Mouse (Mus musculus) lung, postnatal 0 days (tissue): ENCODE data around the gene Rab5if. TPM values are rescaled to one million over a fixed set of nuclear protein-coding genes. Genes with fewer than 3 reads are reported as not detected.

Source experiments
- ATAC-seq: fragments of 200-750 bp; cut with Nextera tagmentation; 2 replicates; pipeline ENCODE4 v1.8.0; 2017; ENCODE audit warnings: moderate library complexity
- DNase-seq: peaks from one replicate; pipeline ENCODE4 v3.0.0-alpha.2; 2016; ENCODE audit warnings: low spot score
- H3K27ac ChIP-seq: fragments of 300-500 bp; sonication (generic); 2 replicates; pipeline ENCODE4 v1.5.1; 2014; ENCODE audit warnings: antibody characterized with exemption, mild to moderate bottlenecking, low read length, mixed read lengths
- H3K27me3 ChIP-seq: fragments of 300-500 bp; sonication (generic); replicated peaks from 2 replicates; pipeline ENCODE4 v1.6.1; 2014; ENCODE audit warnings: low read length, mixed read lengths; ENCODE audit not compliant: insufficient read depth
- H3K36me3 ChIP-seq: fragments of 300-500 bp; sonication (generic); 2 replicates; pipeline ENCODE4 v1.6.1; 2014; ENCODE audit warnings: low read length, mixed read lengths; ENCODE audit not compliant: insufficient read depth
- H3K4me1 ChIP-seq: fragments of 300-500 bp; sonication (generic); 2 replicates; pipeline ENCODE4 v1.6.1; 2014; ENCODE audit warnings: antibody characterized with exemption, low read depth, low read length, mixed read lengths; ENCODE audit not compliant: insufficient read depth
- H3K4me2 ChIP-seq: fragments of 300-500 bp; sonication (generic); replicated peaks from 2 replicates; pipeline ENCODE4 v1.6.1; 2014; ENCODE audit warnings: low read depth, mild to moderate bottlenecking, low read length, moderate library complexity, mixed read lengths
- H3K4me3 ChIP-seq: fragments of 300-500 bp; sonication (generic); 2 replicates; pipeline ENCODE4 v1.5.1; 2014; ENCODE audit warnings: low read depth, low read length
- H3K9ac ChIP-seq: fragments of 300-500 bp; sonication (generic); replicated peaks from 2 replicates; pipeline ENCODE4 v1.6.1; 2014; ENCODE audit warnings: low read depth, mild to moderate bottlenecking
- H3K9me3 ChIP-seq: fragments of 300-500 bp; sonication (generic); 2 replicates; pipeline ENCODE4 v1.6.1; 2016; ENCODE audit warnings: low read length, mixed read lengths
- CTCF ChIP-seq: IDR thresholded peaks from 2 replicates; pipeline ENCODE4 v1.5.1; 2016; ENCODE audit warnings: antibody characterized with exemption, mild to moderate bottlenecking
- EP300 ChIP-seq: IDR thresholded peaks from 2 replicates; pipeline ENCODE4 v1.6.1; 2016; ENCODE audit warnings: antibody characterized with exemption, mild to moderate bottlenecking, control low read depth
- WGBS: fragments of 180-500 bp; shearing (Covaris S2); extraction: QIAGEN DNeasy Blood & Tissue Kit; methylation state at CpG from one replicate; pipeline ENCODE4 v1.1.7; 2014; 5-methylcytosine and 5-hydroxymethylcytosine counted together
- polyA plus RNA-seq: library from polyadenylated mRNA; unstranded; fragments of >200 nt; fragmentation: Nextera tagmentation; extraction: Ambion mirVana; gene quantifications from 2 replicates; pipeline ENCODE4 v1.2.1, GENCODE M21; 2015

The Rab5if gene
- polyA plus RNA-seq, 1 experiment from 2014 or later, result 271 TPM

DNA sequence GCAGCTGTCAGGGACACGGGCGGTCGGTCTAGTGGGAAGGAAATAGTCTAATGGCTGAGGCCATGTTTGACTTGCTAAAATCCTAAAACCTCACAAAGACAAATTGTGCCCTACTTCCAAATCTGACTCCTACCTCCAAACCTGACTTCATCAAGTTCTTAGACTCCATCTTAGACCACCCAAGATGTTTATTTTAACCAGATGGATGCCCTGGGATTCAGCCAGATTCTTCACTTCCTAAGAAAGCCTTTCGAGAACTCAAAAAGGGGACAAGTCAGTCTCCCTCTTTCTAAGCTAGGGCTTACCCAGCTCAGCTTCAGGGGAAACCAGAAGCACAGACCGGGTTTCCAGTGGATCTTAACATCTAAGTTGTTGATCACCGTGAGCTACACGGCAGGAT, 4.3 kb upstream of the Rab5if start:
- DNase-seq (no peak), ATAC-seq (no peak)
- Histone ChIP-seq H3K27ac (no peak overlapping the region), H3K9ac (no peak overlapping the region), H3K9me3 (no peaks in the 10 kb centered on the region), H3K4me2 (no peak overlapping the region), H3K4me3 (no peak overlapping the region), H3K36me3 (peaks cover 7% of the 10 kb centered on the region; the same call in 1 of the 2 replicates), H3K4me1 (peaks cover 6% of the 10 kb centered on the region; the same call in 1 of the 2 replicates), H3K27me3 (no peaks in the 10 kb centered on the region)
- no peak for TF ChIP-seq CTCF
- TF ChIP-seq EP300, result no peak
- WGBS, result 62% methylated on average over 7 of the region's 7 CpGs

DNA sequence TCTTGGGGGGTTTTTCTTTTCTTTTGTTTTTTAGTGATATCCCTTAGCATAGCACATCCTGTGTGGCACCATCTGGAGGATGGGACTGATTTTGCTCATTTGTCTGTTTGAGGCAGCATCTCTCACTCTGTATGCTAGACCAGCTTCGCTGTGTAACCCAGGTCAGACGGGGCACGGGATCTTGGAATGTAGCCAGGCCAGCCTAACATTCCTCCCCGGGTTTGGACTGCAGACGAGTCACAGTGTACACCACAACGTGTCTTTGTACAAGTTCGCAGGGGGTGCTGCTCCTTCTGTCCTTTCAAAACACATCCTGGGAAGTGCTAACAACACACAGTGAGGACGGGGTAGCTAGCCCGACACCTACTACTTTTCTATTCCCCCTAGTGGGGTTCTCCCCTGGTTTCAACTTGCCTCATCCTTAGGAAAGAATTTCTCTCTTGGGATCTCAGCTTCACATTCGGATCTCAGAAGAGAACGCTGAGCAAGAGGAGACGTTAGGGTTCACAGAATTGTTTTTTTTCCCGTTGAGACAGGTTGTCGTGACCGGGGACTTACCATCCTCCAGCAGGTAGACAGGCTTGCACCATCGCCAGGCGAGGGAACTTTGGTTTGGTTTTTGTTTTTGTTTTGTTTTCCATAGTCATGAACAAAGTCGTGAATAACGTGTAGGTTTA, 749 bp upstream of the Rab5if start:
- WGBS, result under 1% methylated on average over 19 of the region's 19 CpGs
- Histone ChIP-seq H3K27me3 (no peaks in the 10 kb centered on the region), H3K4me2 (peak overlapping the region; percentile 54), H3K9me3 (no peaks in the 10 kb centered on the region), H3K4me1 (peaks cover 11% of the 10 kb centered on the region; the same call in 1 of the 2 replicates), H3K9ac (peak overlapping the region; percentile 61), H3K27ac (peak overlapping the region; percentile 94), H3K36me3 (0 out of 2 replicates have a peak, but pooled peaks cover 5% of the 10 kb centered on the region), H3K4me3 (peak overlapping the region; percentile 87)
- ATAC-seq (0 out of 2 replicates have a peak, but pooled peaks have one; percentile 0), DNase-seq (peak; percentile 67)
- TF ChIP-seq CTCF, result no peak; the same call in 1 of the 2 replicates
- TF ChIP-seq EP300, result no peak

DNA sequence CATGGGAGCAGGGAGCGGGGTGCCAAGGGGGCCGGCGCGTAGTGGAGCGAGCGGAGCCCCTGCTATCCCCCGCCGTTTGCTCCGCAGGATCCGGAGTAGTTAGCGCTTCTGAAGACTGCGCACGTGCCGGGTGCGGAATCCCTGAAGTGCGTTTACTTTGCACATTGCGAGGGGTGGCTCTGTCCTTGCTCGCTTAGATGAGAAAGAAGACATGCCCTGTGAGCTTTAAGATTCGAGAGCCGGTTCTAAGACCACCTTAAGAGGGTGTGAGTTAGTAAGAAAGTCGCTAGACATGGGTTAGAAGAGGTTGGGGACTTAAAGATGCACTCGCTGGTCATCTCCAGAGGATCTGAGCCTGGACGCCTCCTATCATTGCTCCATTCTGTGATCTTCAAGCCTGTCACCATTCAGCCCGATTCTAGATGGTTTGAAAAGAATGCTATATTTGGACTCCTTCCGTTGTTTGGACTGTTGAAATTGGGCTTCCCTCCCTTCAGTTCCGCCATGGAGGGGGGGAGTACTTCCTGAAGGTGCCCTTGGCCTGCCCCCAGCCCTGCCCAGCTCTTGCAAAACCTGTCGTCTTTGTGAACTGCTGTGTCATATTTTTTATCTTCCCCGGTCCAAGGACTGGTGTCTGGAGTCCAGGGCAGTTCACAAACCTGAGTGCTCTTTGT, 696 bp downstream of the Rab5if start:
- no peaks in the 10 kb centered on the region for H3K9me3 ChIP-seq
- peak; percentile 72 for TF ChIP-seq EP300
- no peak for TF ChIP-seq CTCF
- H3K4me2 ChIP-seq, result peak overlapping the region; percentile 69
- H3K4me1 ChIP-seq, result peaks cover 11% of the 10 kb centered on the region; the same call in 1 of the 2 replicates
- WGBS, result 4% methylated on average over 28 of the region's 28 CpGs
- H3K9ac ChIP-seq, result peak overlapping the region; percentile 90
- H3K36me3 ChIP-seq, result peaks cover 5% of the 10 kb centered on the region; the same call in 1 of the 2 replicates
- no peaks in the 10 kb centered on the region for H3K27me3 ChIP-seq
- peak; percentile 49 for ATAC-seq
- H3K27ac ChIP-seq, result peak overlapping the region; percentile 97
- peak overlapping the region; percentile 87 for H3K4me3 ChIP-seq
- DNase-seq, result peak; percentile 95

GRCm38 (mm10) chr2:156864481-156864880, 1.6 kb downstream of the Rab5if start:
- H3K36me3 ChIP-seq, result peaks cover 5% of the 10 kb centered on the region; the same call in 1 of the 2 replicates
- H3K9ac ChIP-seq, result 0 out of 2 replicates have a peak overlapping the region, but pooled peaks have one; percentile 90
- WGBS, result 52% methylated on average over 3 of the region's 3 CpGs
- H3K27me3 ChIP-seq, result no peaks in the 10 kb centered on the region
- peaks cover 11% of the 10 kb centered on the region; the same call in 1 of the 2 replicates for H3K4me1 ChIP-seq
- TF ChIP-seq CTCF (no peak), EP300 (no peak)
- H3K27ac ChIP-seq, result peak overlapping the region; percentile 97
- H3K4me3 ChIP-seq, result peak overlapping the region; percentile 87; the same call in 1 of the 2 replicates
- no peaks in the 10 kb centered on the region for H3K9me3 ChIP-seq
- no peak for ATAC-seq
- peak overlapping the region; percentile 69 for H3K4me2 ChIP-seq
- DNase-seq, result peak; percentile 49

DNA sequence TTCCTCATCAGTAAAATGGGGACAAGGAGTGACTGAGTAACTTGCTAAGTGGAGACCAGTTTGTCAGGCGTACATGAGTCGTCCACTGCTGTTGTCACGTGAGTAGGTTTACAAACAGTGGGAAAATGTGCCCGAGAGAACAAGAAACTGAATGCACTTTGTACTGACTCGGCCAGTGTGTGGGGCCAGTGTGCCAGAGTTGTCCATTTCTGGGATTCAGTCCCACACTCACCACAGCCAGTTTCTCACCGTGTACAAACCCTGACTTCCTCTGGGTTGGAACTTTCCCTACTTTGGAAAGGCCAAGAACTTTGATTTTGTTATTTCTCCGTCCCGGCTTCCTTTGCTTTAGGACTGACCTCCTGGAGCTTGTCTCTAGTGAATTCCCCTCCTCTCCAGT, 6.1 kb downstream of the Rab5if start:
- H3K27ac ChIP-seq, result no peak overlapping the region
- H3K4me2 ChIP-seq, result no peak overlapping the region
- peak; percentile 6; the same call in 1 of the 2 replicates for TF ChIP-seq CTCF
- TF ChIP-seq EP300, result no peak
- H3K4me3 ChIP-seq, result no peak overlapping the region
- H3K36me3 ChIP-seq, result peaks cover 20% of the 10 kb centered on the region; the same call in 1 of the 2 replicates
- WGBS, result 53% methylated on average over 8 of the region's 8 CpGs
- peaks cover 4% of the 10 kb centered on the region; the same call in 1 of the 2 replicates for H3K4me1 ChIP-seq
- no peaks in the 10 kb centered on the region for H3K9me3 ChIP-seq
- no peak overlapping the region for H3K9ac ChIP-seq
- H3K27me3 ChIP-seq, result no peaks in the 10 kb centered on the region
- ATAC-seq, result no peak
- DNase-seq, result no peak

DNA sequence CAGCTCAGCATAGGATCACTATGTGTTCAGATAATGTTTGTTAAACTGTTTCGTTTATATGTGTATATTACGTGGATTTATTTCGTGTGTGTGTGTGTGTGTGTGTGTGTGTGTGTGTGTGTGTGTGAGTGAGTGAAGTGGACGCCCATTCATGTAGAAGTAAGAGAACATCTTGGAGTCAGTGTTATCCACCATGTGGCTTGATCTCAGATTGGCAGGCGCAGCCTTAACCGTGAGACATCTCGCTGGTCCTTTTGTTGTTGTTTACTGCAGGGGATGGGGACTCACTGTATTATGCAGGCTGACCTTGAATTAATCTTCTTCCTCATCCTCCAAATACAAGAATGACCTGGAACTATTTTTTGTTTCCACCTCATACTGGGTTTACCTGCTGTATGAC, 6.6 kb downstream of the Rab5if start:
- no peaks in the 10 kb centered on the region for H3K9me3 ChIP-seq
- no peaks in the 10 kb centered on the region for H3K27me3 ChIP-seq
- peaks cover 21% of the 10 kb centered on the region; the same call in 1 of the 2 replicates for H3K36me3 ChIP-seq
- no peak overlapping the region for H3K27ac ChIP-seq
- no peak for DNase-seq
- no peak overlapping the region for H3K4me3 ChIP-seq
- no peak overlapping the region for H3K9ac ChIP-seq
- 83% methylated on average over 7 of the region's 7 CpGs for WGBS
- TF ChIP-seq EP300, result no peak
- no peak for TF ChIP-seq CTCF
- H3K4me2 ChIP-seq, result no peak overlapping the region
- no peak for ATAC-seq
- peaks cover 2% of the 10 kb centered on the region; the same call in 1 of the 2 replicates for H3K4me1 ChIP-seq
